Mouse (Mus musculus) megakaryocyte-erythroid progenitor cell, adult 5-6 weeks (primary cell): ENCODE measurements around the gene Wdr17. TPM values are rescaled to one million over a fixed set of nuclear protein-coding genes. Genes with fewer than 3 reads are reported as not detected.

ENCODE experiments used
- ATAC-seq: replicated peaks from 2 replicates; pipeline ENCODE4 v1.8.0; 2016; ENCODE audit warnings: mild to moderate bottlenecking, inconsistent platforms; ENCODE audit not compliant: severe bottlenecking, poor library complexity, low FRiP score, low TSS enrichment
- total RNA-seq, 2 experiments: library from RNA; stranded (forward) in 1 of 2; stranded (reverse) in 1 of 2; fragments of 200-1000, 215-1000 nt in 1 of 2; fragments of >200 nt in 1 of 2; fragmentation: Nextera tagmentation in 1 of 2; gene quantifications; 2 replicates each; pipeline ENCODE4 v1.2.3; 2014 to 2017

Wdr17 gene
- total RNA-seq (2014; fragmentation: Nextera tagmentation) (not detected in 2 replicates), total RNA-seq (2017) (not detected in 2 replicates)

- no peak for ATAC-seq
These were observed at the start of gene Wdr17 for GRCm38 (mm10) chr8:54886987-54887785. TSS of gene Wdr17 (minus strand) at chr8:54887184.

- no peak for ATAC-seq
These were observed 45.3 kb upstream of the Wdr17 start for GRCm38 (mm10) chr8:54932306-54932705.

GRCm38 (mm10) chr8:54924936-54925335 is 38.0 kb upstream of the Wdr17 start:
- no peak for ATAC-seq

- no peak for ATAC-seq
These were observed 35.3 kb upstream of the Wdr17 start for GRCm38 (mm10) chr8:54922160-54922855.

- ATAC-seq, result no peak
These were observed 30.7 kb upstream of the Wdr17 start for GRCm38 (mm10) chr8:54917710-54918109.

- ATAC-seq, result no peak
These were observed 25.9 kb upstream of the Wdr17 start for GRCm38 (mm10) chr8:54912891-54913290.

- no peak for ATAC-seq
These were observed 12.5 kb upstream of the Wdr17 start for GRCm38 (mm10) chr8:54899444-54899843.

GRCm38 (mm10) chr8:54894637-54895322 is 7.8 kb upstream of the Wdr17 start:
- ATAC-seq, result no peak

GRCm38 (mm10) chr8:54894180-54894579 is 7.2 kb upstream of the Wdr17 start:
- no peak for ATAC-seq

GRCm38 (mm10) chr8:54886560-54886959 is 424 bp downstream of the Wdr17 start:
- ATAC-seq, result no peak

GRCm38 (mm10) chr8:54876458-54876857 is 10.5 kb downstream of the Wdr17 start:
- ATAC-seq, result no peak

- no peak for ATAC-seq
These were observed 22.3 kb downstream of the Wdr17 start for GRCm38 (mm10) chr8:54864761-54865064.

- ATAC-seq, result no peak
These were observed 22.8 kb downstream of the Wdr17 start for GRCm38 (mm10) chr8:54864038-54864760.

- no peak for ATAC-seq
These were observed 50.7 kb downstream of the Wdr17 start for GRCm38 (mm10) chr8:54836029-54836959.

- no peak for ATAC-seq
These were observed 57.1 kb downstream of the Wdr17 start for GRCm38 (mm10) chr8:54829794-54830426.

GRCm38 (mm10) chr8:54827974-54828373 is 59.0 kb downstream of the Wdr17 start:
- no peak for ATAC-seq

GRCm38 (mm10) chr8:54822956-54823355 is 64.0 kb downstream of the Wdr17 start:
- no peak for ATAC-seq

- ATAC-seq, result no peak
These were observed 68.3 kb downstream of the Wdr17 start for GRCm38 (mm10) chr8:54818651-54819050.
